Mouse (Mus musculus) CD4-positive, CD25-positive, alpha-beta regulatory T cell, adult 2 months (primary cell): ENCODE measurements around the gene Lyl1.

ENCODE experiments used
- DNase-seq: peaks from one replicate; pipeline ENCODE4 v3.0.0-alpha.2; 2012; ENCODE audit warnings: low read depth, low spot score

Lyl1 gene

DNA sequence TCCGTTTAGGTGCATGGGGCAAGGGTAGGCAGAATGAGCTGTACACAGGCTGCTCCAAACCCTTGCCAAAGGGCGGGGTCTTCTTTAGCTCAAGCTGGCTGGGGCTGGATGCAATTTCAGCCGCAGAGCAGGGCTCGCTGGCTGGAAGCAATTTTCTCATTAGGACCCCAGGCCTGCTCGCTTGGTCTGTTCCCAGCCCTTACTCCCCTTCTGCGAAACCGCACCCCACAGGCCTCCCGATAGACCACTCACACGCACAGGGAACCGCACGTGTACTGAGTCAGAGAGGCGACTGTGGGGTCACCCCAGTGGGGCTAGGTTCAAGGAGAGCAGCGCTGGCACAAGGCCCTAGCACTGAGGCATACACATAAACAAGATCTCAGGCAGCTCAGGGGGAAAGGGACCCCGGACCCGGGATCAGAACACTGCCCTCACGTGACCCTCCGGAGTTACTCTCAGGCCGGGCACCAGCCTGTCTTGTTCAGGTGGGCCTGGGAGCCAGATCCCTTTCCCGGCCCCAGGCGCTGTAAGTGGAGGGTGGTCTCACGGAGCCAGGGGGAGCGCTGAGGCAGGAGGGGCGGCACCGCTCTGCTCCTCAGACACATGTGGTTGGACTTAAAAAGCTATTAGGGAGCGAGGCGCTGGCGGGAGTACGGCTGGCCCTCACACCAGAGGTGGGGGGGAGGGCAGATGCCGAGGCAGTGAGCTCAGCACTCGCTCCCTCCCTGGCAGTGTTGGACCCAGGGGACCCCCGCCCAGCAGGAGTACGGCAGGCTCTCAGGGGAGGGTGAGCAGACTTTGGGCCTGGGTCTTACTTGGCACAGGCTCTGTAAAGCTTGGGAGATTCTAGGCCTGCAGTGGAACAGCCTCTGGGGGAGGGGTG lies 41.2 kb downstream of the Lyl1 start:
- no peak for DNase-seq

DNA sequence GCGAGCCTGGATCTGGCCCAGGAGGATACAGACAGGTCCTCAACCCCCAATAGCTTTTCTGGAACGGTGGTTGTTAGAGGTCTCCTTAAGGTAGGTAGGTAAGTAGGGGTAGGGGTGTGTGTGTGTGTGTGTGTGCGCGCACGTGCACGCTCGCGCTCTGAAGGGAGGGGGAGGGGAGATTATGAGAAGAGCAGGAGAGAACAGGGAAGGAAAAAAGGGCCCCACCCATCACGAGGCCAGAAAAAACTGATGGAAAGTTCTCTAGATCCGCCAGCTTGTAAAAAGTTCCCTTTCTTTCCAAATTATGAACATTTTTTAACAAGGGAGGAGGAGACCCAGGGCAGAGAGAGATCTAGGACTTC lies 41.8 kb downstream of the Lyl1 start:
- DNase-seq: no peak

DNA sequence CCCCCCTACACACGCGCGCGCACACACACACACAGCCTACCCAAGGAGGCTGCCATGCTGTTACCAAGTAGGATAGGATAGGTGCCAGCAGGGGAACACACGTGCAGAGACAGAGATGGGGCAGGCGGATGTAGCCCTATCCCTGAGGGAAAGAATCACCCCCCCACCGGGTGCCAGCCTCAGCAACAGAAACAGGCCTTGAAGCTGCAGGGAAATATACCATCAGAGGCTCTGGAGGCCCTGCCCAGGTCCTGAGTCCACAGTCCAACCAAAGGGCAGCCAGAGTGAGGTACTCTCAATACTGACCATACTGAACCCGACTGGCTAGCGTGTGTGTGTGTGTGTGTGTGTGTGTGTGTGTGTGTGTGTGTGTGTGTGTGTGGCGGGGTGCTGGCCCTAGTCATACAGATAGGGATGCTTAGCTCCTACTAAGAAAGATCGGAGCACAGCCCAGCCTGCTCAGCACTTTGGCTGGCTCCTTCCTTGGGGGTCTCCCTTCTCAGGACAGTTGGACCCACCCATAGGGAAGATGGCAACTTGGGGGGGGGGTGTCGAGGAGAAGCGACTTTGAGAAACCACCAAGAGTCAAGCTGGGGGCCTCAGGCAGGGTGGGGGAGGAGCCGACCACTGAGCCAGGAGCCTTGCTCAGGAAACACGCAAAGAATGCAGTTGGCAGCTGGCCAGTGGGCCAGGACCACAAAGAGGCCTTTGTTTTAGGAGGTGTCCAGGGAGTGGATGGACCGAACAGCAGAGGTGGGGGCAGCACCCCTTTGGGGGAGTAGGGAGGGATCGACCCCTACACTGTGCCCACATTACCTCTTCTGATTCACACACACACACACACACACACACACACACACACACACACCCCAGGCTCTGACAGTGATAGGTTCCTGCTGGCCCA lies 42.5 kb downstream of the Lyl1 start:
- DNase-seq: no peak

DNA sequence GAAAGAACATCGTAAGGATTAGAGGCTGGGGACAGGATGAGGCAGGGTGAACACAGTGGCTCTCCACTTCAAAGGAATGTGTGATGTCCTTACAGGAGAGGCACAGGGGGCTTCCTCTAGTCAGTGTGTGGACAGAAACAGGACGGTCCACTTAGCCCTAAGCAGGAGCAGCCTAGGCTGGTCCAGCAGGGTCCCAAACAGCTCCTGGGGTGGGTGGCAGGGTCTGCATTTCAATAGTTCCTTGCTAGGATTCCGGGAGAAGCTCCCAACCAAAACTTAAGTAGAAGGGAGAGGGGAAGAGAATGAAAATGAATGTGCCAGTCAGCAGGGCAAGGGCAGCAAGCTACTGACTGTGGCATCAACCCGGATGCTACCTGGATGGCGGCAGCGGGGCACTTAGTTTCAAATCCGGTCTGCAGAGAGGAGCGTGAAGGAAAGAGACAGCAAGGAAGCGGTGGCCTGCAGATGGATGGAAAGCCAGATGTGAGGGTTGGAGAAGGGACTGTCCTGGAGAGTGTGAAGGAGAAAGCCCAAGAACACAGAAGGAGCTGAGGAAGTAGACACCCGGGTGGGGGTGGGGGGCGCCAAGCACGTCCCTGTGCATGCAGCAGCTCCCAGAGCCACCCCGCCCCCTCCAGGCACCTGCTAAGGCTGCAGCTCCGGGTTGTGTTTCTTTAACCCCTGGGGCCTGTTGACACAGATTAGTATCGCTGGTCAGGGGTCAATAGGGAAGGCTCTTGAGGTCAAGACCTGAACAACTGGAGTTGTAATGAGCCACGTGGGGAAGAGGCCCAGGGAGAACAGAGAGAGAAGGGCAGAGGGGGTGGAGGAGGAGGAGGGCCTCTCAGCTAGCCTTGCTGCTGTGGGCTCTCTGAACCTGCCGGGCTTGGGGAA lies 44.0 kb downstream of the Lyl1 start:
- peak; percentile 63 for DNase-seq

DNA sequence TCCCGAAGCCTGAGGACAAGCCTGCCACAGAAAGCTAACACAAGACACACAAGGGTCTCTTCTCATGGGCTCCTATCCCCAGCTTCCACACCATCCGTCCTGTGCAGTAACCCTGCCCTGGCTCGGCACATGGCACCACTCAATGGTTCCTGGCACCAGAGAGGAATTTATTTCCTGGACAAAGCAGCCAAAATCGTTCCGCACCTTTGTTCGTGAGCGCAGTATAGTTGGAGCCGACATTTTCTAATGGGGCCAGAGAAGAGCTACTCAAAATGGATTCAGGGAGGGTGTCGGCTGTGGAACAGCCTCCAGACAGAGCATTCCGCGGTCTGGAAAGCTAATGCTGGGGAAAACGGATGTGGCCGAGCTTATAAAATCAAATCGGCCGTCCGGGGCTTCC lies 48.3 kb downstream of the Lyl1 start:
- DNase-seq: no peak

DNA sequence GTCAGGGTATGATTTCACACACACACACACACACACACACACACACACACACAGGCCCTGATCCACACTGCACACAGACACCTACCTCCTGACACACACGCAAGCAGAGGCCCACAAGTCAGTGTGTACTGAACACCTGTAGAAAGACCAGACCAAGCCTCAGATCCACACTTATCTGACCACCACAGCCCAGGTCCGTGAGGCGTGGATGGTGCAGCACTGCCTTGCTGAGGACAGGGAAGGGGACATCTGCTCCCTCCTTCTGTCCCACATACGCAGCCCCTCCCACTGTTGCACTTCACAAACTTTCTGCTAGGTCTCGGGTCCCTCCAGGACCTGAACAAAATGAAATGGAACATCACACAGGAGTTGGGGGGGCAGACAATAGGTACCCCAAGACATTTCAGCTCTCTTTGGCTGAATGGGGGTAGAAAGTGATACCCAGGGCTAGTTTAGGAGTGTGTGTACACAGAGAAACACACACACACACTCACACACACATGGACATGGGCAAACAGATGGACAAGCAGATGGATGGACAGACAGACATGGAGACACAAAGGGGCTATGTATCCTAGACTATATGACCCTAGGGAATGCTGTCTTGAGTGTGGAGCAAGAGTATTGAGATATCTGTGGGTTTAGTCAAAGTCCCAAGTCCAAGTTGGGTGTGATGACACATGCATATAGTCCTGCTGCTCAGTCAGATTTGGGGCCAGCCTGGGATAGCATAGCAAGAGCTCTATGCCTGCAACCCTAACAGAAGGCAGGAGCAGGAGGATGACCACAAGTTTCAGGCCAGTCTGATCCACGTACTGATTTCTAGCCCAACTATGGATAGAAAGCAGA lies 51.7 kb downstream of the Lyl1 start:
- no peak for DNase-seq
